Mouse (Mus musculus): ENCODE results near the gene Prrt1.

The Prrt1 gene

GRCm38 (mm10) chr17:34599891-34600290 is 29.4 kb upstream of the Prrt1 start:
- DNase-seq: no peak

DNA sequence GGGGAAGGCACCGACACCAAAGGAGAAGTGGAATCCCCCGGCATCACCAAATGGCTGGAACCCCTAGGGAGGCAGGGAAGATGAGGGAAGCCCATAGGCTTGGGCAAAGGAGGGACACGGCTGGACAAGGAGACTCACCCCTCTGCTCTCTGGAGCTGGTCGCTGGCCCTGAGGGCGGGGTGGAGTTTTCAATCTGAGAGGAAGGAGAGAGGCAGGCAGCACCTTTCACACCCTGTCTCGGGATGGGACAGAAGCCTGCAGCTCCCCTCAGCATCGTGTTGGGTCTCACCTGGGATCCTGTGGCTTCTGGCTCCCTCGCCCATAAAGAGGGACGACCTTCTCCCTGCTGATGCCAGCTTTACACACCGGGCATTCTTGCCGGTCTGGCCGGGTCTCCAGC is 27.5 kb upstream of the Prrt1 start:
- no peak for DNase-seq

DNA sequence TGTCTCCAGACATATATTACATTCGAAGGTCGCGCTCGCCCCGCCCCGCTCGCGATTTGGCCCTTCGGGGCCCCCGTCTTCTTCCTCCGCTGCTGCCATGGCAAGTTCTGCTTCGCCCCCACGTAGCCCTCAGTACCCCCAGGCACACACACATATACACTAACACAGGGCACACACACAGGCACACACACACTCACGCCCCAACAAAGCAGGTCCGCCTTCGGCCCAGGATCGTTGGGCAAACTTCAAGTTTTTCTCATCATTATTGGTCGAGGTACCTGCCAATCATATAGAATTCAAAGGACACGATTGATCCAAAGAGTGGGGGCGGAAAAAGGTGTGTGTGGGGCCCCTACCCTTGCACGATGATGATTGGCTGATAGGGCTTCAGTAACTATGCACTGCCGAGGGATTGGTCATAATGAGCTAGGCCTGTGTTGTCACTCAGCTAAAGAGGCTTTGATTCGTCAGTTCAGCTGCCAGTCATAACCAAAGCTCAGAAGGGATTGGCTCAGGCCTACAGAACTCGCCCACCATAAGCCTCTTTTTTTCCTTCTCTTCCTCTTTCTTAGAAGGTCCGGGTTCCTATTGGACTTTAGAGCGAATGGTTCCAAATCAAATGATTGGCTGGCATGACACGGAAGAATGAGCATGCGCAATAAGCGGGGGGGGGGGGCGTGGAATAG is 25.8 kb upstream of the Prrt1 start, which contains the start of gene Rnf5:
Rnf5 (minus strand) TSS at position 316 of the 686 bp plus-strand sequence.
- peak; percentile 100 for DNase-seq

DNA sequence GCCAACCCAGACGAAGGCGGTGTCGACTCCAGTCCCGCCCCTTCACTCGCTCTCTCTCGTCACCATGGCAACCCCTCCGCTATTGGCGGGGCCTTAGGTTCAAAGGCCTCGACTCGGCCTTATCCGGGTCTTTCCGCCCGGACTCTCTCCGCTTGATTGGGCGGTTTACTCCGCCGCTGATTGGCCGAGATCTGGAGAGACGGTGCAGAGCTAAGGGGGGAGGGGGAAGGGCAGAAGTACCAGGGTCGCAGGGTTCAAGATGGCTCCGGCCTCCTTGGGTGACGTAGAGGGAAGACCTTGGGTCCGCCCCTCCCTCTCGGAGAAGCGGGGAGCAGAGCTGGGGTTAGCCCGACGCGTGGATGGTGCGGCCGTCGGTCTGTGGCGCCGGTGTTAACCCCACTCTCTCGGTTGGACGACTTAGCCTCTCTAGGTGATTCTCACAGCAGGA is 25.2 kb upstream of the Prrt1 start, which contains the start of gene Agpat1:
Agpat1 (plus strand) TSS at position 202 of the 448 bp plus-strand sequence.
- peak; percentile 99 for DNase-seq

GRCm38 (mm10) chr17:34604511-34605237 is 24.7 kb upstream of the Prrt1 start:
- no peak for DNase-seq

DNA sequence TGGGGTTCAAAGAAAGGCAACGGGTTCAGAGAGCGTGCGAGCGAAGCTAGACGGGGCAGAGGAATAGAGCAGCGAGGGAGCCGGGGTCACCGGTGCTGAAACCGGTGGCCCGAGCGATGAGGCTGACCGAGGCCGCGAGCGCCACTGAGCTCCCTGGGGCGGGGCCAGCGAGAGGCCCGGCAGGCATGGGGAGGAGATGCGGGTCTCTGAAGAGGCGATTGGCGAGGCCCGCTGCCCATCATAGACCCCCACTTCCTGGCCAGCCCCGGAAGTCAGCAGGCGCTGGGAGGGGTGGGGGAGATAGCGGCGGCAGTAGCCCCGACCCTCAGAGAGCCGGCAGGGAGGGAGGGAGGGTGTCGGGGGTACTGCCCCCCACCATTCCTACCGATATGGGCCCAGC is 23.7 kb upstream of the Prrt1 start:
- DNase-seq: peak; percentile 98

DNA sequence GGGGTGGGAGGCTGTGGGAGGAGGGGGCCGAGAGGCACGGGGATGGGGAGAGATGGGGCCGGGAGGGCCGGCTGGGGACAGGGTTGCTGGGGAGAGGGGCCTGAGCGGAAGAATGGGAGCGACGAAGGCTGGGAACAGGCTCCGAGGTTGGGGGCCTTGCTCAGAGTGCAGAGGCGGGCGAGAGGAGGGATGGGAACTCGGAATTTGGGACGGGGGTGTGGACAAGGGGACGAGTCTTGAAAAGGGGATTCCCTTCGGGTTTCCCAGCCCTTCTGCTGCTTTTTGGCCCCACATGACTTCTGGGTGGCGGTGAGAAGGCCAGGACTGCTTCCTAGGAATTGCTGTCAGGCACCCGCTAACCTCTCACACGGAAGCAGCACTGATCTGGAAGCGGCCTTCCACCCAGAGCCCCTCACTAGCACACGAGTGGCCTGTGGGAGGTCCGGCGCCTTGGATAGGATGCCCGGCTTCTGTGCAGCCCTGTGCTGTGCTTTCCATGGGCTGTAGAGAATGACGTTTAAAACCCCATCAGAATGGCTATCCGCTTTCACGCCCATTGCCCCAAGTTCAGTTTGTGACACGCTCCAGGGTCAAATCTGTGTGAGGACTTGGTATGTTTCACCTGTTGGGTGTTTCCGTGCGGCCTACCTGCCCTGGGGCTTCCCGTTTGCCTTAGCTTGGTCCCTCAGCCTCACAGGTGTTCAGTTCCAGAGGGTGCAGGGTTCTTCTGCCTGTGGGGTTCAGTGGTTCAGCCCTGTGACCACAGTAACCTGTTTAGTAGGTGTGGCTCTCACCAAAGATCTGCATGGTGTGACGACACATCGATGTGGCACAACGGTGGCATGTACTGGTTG is 22.9 kb upstream of the Prrt1 start:
- no peak for DNase-seq

DNA sequence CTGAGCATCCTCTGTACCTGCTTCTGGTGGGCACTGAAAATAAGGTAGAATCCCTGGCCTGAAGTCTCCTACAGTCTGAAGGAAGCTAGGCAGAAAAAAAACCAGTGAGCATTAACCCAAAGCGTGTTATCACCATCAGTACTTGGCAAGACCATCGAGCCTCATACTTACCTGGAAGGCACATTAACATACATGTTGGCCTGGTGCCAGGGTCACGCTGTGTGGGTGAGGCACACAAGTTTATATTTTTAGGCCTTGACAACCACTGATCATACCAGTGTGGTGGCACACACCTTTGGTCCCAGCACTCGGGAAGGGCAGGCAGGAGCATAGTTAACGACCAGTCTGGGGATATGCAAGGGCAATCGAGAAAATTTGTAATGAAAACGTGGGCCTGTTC is 21.3 kb upstream of the Prrt1 start:
- no peak for DNase-seq

DNA sequence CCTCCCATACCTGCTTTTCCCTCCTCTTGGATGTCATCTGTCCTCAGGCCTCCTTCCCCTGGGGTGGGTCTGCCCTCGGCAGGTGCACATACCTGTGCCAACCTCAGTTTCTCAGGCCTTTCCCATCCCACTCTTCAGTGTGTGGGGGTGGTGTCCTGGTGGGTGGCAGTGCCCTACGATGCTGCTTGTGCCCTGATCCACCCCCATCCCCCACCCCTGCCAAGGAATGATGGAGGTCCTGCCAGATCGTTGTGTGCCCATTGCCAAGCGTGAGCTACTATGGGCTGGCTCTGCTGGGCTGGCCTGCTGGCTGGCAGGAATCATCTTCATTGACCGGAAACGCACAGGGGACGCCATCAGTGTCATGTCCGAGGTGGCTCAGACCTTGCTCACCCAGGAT is 18.3 kb upstream of the Prrt1 start:
- DNase-seq: no peak

DNA sequence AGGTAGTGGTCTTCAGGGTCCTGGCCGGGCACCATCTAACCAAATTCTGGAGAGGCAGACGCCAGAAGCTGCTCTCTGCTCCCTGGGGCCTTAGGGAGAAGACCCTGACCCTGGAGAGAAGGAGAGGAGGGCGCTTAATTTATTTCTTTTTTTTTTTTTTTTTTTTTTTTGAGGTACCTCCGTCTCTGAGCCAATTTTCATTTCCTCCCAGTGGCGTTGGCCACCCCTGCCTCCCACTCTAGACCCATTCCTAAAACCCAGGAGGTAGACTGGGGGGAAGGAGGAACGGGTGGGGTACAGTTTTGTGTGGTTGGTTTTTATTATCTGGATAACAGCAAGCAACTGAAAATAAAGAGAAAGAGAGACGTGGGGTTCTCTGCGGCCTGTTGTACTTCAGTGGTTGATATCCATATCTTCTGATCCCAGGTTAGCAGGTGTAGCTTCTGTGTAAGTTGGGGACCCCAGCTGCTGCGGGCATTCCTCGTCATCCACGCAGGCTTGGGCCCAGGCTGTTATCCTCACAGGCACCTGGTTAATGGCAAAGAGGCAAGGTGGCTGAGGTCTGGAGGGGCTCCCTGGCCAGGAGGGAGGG is 16.2 kb upstream of the Prrt1 start:
- DNase-seq: no peak

DNA sequence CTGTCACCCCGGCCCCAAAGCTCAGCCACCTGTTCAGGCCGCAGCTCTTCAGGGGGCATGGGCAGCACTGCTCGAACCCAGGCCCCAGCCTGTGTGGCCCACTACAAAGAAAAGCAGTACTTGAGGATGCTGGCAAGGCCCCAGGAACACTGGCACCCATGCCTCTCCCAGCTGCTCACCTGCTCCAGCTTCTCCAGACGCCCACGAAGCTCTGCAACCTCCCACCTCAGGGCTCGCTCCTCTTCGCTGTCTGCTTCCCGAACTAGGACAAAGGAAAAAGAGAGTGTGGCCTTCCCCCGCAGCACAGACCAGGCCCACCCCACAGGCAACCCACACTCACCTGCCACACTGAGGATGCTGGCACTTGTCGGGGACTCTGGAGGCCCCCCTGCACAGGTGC is 15.5 kb upstream of the Prrt1 start:
- peak; percentile 60 for DNase-seq

DNA sequence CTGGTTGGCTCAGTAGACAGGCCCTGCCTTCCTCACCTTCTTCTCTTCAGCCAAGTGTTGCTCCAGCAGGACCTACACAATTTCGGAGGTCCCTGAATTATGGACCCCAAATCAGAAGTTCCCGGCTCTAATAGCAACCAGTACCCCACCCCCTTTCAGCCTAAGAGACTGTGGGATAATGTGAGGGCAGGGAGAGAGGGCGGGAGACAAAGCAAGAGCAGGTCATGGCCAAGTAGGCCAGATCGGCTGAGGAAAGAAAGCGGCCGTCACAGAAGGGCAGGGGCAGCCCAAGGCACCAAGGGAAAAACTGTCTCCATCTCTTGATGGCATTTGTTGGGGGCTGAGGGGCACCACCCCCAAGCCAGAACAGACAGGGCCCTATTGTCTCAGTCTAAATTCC is 13.5 kb upstream of the Prrt1 start, which contains the start of gene Egfl8:
Egfl8 (minus strand) TSS at position 101 of the 400 bp plus-strand sequence.
- DNase-seq: no peak

GRCm38 (mm10) chr17:34618999-34619398 is 10.3 kb upstream of the Prrt1 start:
- no peak for DNase-seq

DNA sequence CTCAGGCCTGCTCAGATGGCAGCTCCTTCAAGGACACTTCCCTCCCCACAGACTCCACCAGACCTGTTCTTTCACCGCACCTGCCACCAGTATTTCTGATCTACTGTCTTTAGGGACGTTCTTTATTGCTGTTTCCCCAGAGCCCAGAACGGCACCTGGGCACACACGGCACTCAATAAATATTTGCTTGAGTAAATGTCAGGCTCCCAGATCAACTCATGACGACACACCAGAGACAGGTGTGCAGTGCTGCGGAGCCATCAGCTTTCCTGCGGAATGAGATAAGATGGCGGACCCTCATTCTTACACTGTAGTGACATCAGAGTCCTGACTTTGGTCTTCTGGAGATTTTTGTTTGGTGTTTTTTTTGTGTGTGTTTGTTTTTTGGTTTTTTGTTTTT is 8.3 kb upstream of the Prrt1 start:
- no peak for DNase-seq

DNA sequence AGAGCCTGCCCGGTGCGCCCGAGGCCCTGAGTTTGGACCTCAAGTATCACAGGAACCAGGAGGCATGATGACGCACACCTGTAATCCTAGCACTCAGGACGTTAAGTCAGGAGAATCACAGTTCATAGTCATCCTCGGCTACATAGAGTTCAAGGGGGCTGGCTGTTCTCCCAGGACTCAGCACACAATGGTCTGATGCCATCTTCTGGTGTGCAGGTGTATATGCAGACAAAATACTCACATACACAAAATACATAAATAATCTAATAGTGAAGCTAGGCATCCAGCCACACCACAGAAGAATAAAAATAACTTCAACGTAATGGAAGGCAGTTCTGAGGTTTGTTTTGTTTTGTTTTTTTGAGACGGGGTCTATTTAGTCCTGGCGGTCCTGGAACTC is 6.2 kb upstream of the Prrt1 start:
- no peak for DNase-seq

DNA sequence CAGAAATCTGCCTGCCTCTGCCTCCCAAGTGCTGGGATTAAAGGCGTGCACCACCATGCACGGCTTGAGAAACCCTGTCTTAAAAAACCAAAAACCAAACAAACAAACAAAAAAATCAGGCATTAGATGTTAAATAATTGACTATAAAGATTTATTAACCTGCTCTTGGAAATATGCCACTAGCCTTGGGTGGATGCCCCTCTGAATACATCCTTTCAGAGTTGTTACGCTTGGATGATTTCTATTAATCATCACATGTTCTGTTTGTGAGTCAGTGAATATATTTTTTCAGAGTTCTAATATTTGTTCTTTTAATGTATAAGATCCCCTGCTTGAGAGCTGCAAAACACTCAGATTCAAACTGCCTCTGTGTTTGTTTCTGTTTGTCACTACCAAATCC is 4.4 kb upstream of the Prrt1 start:
- DNase-seq: no peak

- no peak for DNase-seq
Measured at GRCm38 (mm10) chr17:34626062-34626772, 3.1 kb upstream of the Prrt1 start.

GRCm38 (mm10) chr17:34626773-34627092 is 2.6 kb upstream of the Prrt1 start:
- no peak for DNase-seq

DNA sequence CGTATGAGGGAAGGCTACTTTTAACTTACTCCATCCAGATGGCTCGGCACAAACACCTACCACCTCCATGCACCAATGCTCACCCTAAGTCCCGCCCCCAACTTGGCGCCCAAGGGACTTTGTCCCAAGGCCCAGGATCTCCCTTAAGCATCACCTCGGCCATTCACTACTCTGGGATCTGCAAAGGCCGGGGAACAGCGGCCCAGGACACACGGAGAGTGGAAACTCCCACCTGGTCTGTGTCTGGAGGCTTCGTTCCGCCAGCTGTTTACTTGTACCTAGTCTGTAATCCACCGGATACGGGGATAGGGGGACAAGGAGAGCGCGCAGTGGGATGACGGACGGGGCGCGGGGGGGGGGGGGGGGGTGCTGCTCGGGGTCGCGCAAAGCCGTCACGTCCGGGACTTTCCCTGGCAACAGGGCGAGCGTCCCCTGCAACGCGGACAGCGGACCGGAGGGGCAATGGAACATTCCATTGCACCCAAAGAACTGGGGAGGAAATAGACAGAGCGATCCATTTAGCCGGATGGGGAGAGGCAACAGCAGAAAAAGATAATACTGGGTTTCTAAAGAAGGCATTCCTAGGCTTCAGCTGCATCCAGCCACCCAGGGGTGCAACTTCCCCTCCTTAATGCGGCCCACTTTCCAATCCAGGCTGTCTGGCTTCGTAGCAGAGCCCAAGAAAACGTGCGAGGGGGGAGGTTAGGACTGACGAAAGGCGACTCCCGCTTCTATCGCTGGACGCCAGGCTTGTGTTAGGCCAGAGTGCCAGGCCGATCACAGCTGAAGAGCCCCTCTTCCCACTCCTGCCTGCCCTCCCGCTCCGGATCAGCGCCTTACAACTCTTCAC is 2.0 kb upstream of the Prrt1 start:
- peak; percentile 91 for DNase-seq

DNA sequence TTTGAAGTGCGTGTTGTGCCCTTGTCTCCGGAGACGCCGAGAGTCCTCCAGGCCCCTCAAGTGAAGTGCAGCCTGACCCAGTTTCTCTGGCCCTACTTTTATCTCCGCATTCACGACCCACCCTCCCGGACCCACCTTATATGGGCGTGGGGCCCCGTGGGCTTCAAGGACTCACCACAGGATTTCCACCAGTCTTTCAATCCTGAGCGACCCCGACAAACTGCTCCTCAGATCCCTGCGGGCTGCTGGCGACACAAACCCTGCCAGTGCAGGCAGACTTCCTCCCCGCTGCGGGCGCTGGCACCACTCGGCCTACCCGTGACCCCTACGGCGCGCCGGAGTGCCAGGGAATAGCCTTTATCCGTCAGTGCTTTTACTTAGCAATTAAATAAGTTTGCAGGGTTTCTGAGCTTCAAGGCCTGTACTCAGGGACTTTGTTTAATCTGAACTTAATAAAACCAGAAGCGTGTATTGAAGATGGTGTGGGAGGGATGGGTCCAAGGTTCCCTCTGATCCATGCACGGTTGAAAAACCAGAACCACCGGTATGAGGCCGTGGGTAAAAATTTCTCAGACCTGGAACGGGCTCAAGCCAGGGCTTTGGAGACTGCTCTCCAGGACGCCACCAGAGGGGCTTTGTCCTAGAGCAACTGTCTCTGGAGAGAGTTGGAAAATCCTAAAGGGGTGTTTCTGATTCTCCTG is 1.2 kb upstream of the Prrt1 start, which contains the start of gene Ppt2:
Ppt2 (minus strand) TSS at position 568 of the 701 bp plus-strand sequence.
- DNase-seq: no peak

GRCm38 (mm10) chr17:34628644-34628967 is 727 bp upstream of the Prrt1 start:
- no peak for DNase-seq
